In the genomic region with DNA sequence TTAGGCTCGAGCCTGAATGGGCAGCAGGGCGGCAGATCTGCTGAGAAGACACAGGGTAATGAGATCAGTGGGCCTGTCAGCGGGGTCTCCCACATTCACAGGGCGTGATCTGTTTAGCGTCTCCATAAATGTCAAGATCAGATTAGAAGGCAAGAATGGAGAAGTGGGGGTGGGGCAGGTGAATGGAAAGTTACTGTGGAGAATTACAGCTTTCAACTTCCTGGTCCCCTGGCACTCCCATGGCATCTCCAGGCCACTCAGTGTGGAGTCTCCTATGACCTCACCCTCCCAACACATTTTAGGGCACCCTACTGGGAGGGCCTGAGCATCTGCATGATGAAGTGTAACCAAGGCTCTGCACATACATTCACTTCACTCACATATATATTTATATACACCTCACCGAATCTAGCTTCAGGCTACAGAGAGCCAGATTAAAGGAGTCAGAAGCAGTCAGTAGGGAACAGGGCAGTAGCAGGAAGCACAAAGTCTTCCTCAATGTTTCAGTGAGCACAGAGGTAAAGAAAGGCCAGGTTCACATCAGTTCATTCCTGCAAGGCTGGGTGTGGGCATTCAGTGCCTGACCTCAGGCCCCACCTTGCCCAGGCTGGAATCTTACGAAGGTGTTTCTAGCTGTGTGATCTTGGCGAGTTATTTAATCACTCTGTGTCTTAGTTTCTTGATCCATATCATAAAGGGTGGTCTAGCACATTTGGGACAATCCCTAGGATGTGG, we compare ENCODE assay signal across 10 mouse cellular contexts. TPM values are rescaled to one million over a fixed set of nuclear protein-coding genes. Genes with fewer than 3 reads are reported as not detected.
DNase-seq lines count a peak whose midpoint lies in the region; ATAC-seq and TF ChIP-seq lines count a peak whose summit lies in the region.
"Had no signal": no experiment of that assay in that cellular context is flagged by ENCODE, and none has a peak within 500 bp of the region (broad histone marks: within the 10 kb centered on the region; RNA-seq: fewer than 3 reads in every experiment).

No protein-coding gene starts in this region.

- H3K4me1 ChIP-seq in hindbrain, embryonic 11.5 days (replicated peaks; ENCODE audit: control insufficient read depth, insufficient read depth, low read length): peaks cover 9% of the 10 kb centered on the region
- peaks cover 79% of the 10 kb centered on the region for H3K4me1 ChIP-seq in hindbrain, embryonic 10.5 days (replicated peaks)
- peaks cover 44% of the 10 kb centered on the region for H3K4me1 ChIP-seq in hindbrain, embryonic 12.5 days
- H3K4me1 ChIP-seq in thymus, adult 2 months (replicated peaks; ENCODE audit: control insufficient read depth, insufficient read depth, low read length): no peaks in the 10 kb centered on the region

- H3K36me3 ChIP-seq in hindbrain, embryonic 11.5 days (ENCODE audit: control insufficient read depth, insufficient read depth, low read length): no peaks in the 10 kb centered on the region
- 0 out of 2 replicates have a peak, but pooled peaks cover 3% of the 10 kb centered on the region for H3K36me3 ChIP-seq in hindbrain, embryonic 10.5 days
- peaks cover 10% of the 10 kb centered on the region; the same call in 1 of the 2 replicates for H3K36me3 ChIP-seq in hindbrain, embryonic 12.5 days
- no peaks in the 10 kb centered on the region for H3K36me3 ChIP-seq in thymus, adult 2 months (ENCODE audit: control insufficient read depth, insufficient read depth, low read length)

- no peak for ATAC-seq in hindbrain, embryonic 11.5 days (ENCODE audit: low FRiP score)
- no peak for ATAC-seq in hindbrain, embryonic 12.5 days (ENCODE audit: low FRiP score)
- no peak for ATAC-seq in cerebellum, adult (ENCODE audit: insufficient number of reproducible peaks, low FRiP score, low TSS enrichment)
- ATAC-seq: activated CD4-positive, CD25-positive, alpha-beta regulatory T cell, adult 4 months had no signal

- 0 out of 2 replicates have a peak, but pooled peaks cover 3% of the 10 kb centered on the region for H3K27me3 ChIP-seq in hindbrain, embryonic 11.5 days (ENCODE audit: control insufficient read depth, insufficient read depth, low read length)
- H3K27me3 ChIP-seq in hindbrain, embryonic 10.5 days (ENCODE audit: insufficient read depth, poor library complexity, severe bottlenecking): peaks cover 30% of the 10 kb centered on the region
- H3K27me3 ChIP-seq in hindbrain, embryonic 12.5 days: peaks cover 11% of the 10 kb centered on the region; the same call in 1 of the 2 replicates
- H3K27me3 ChIP-seq in thymus, adult 2 months (ENCODE audit: control insufficient read depth, insufficient read depth, low read length): peaks cover 11% of the 10 kb centered on the region; the same call in 1 of the 2 replicates

- WGBS in hindbrain, embryonic 11.5 days: 72% methylated on average over 8 of the region's 8 CpGs
- 75% methylated on average over 8 of the region's 8 CpGs for WGBS in hindbrain, embryonic 10.5 days
- 64% methylated on average over 8 of the region's 8 CpGs for WGBS in hindbrain, embryonic 12.5 days
- 65% methylated on average over 8 of the region's 8 CpGs for WGBS in thymus, adult 2 months

- TF ChIP-seq CTCF in thymus, adult 2 months (IDR thresholded peaks at IDR 0.05; ENCODE audit: borderline replicate concordance, control insufficient read depth, extremely low read depth, insufficient read depth, low read length, poor library complexity): no peak

- 0 out of 2 replicates have a peak overlapping the region, but pooled peaks have one; percentile 75 for H3K27ac ChIP-seq in hindbrain, embryonic 11.5 days (ENCODE audit: low read depth, low read length)
- no peak overlapping the region for H3K27ac ChIP-seq in hindbrain, embryonic 10.5 days
- H3K27ac ChIP-seq in hindbrain, embryonic 12.5 days: peak overlapping the region; percentile 93; the same call in 1 of the 2 replicates
- H3K27ac ChIP-seq in thymus, adult 2 months (ENCODE audit: control insufficient read depth, insufficient read depth, low read length): no peak overlapping the region

- no peak overlapping the region for H3K9ac ChIP-seq in hindbrain, embryonic 11.5 days (ENCODE audit: low read depth, low read length)
- H3K9ac ChIP-seq in hindbrain, embryonic 12.5 days: no peak overlapping the region

- DNase-seq in hindbrain, embryonic 11.5 days (ENCODE audit: low spot score): no peak
- DNase-seq in hindbrain, embryonic 10.5 days (ENCODE audit: low spot score): no peak
- DNase-seq in MN1 (ENCODE audit: low spot score): peak; percentile 86
- DNase-seq in kidney, postnatal 36 days: peak; percentile 38 to 54
- no peak for DNase-seq in thymus, adult 2 months
- DNase-seq in frontal cortex, postnatal 25 days (ENCODE audit: low spot score in 2 of 2): no peak
- DNase-seq: cerebellum, adult 11 months had no signal

- H3K4me3 ChIP-seq in hindbrain, embryonic 11.5 days (ENCODE audit: low read depth, low read length): no peak overlapping the region
- no peak overlapping the region for H3K4me3 ChIP-seq in hindbrain, embryonic 10.5 days
- H3K4me3 ChIP-seq in hindbrain, embryonic 12.5 days: no peak overlapping the region
- no peak overlapping the region for H3K4me3 ChIP-seq in thymus, adult 2 months (ENCODE audit: control insufficient read depth, insufficient read depth, low read length)

- H3K4me2 ChIP-seq in hindbrain, embryonic 11.5 days (replicated peaks; ENCODE audit: low read depth, low read length): no peak overlapping the region
- no peak overlapping the region for H3K4me2 ChIP-seq in hindbrain, embryonic 12.5 days (replicated peaks)

- no peak for TF ChIP-seq POLR2A in thymus, adult 2 months (IDR thresholded peaks at IDR 0.05; ENCODE audit: control insufficient read depth, extremely low read depth, insufficient read depth, low read length, poor library complexity)

- H3K9me3 ChIP-seq in hindbrain, embryonic 11.5 days (ENCODE audit: control insufficient read depth, low read length): no peaks in the 10 kb centered on the region
- H3K9me3 ChIP-seq in hindbrain, embryonic 10.5 days: no peaks in the 10 kb centered on the region
- no peaks in the 10 kb centered on the region for H3K9me3 ChIP-seq in hindbrain, embryonic 12.5 days (replicated peaks)

RNA-seq across cellular contexts. Expression of a gene that starts 1.6 kb away (rescaled TPM):
- polyA plus RNA-seq in hindbrain, embryonic 11.5 days (2014; fragmentation: Nextera tagmentation; extraction: Ambion mirVana): 164 and 210 TPM in 2 replicates
- polyA plus RNA-seq in hindbrain, embryonic 10.5 days (2016; fragmentation: Nextera tagmentation; extraction: Ambion mirVana): 69.3 and 136 TPM in 2 replicates
- 196 and 207 TPM in 2 replicates for polyA plus RNA-seq in hindbrain, embryonic 12.5 days (2016; fragmentation: Nextera tagmentation; extraction: Ambion mirVana)
- polyA plus RNA-seq in thymus, adult 2 months (2012; rRNA removed): 3.0 and 3.3 TPM in 2 replicates

RNA-seq across cellular contexts. Expression of a gene that starts 3.7 kb away (rescaled TPM):
- 15.5 and 19.7 TPM in 2 replicates for polyA plus RNA-seq in hindbrain, embryonic 11.5 days (2014; fragmentation: Nextera tagmentation; extraction: Ambion mirVana)
- polyA plus RNA-seq in hindbrain, embryonic 10.5 days (2016; fragmentation: Nextera tagmentation; extraction: Ambion mirVana): 6.5 and 19.3 TPM in 2 replicates
- polyA plus RNA-seq in hindbrain, embryonic 12.5 days (2016; fragmentation: Nextera tagmentation; extraction: Ambion mirVana): 18.7 and 19.3 TPM in 2 replicates
- 0.50 TPM in 1 of 2 replicates, not detected in the other for polyA plus RNA-seq in thymus, adult 2 months (2012; rRNA removed)

RNA-seq across cellular contexts. Expression of a gene that starts 32.8 kb away (rescaled TPM):
- 0.18 and 0.56 TPM in 2 replicates for polyA plus RNA-seq in hindbrain, embryonic 11.5 days (2014; fragmentation: Nextera tagmentation; extraction: Ambion mirVana)
- 0.26 and 0.98 TPM in 2 replicates for polyA plus RNA-seq in hindbrain, embryonic 10.5 days (2016; fragmentation: Nextera tagmentation; extraction: Ambion mirVana)
- polyA plus RNA-seq in hindbrain, embryonic 12.5 days (2016; fragmentation: Nextera tagmentation; extraction: Ambion mirVana): 0.77 and 1.0 TPM in 2 replicates
- 0.43 and 0.71 TPM in 2 replicates for polyA plus RNA-seq in thymus, adult 2 months (2012; rRNA removed)

RNA-seq across cellular contexts. Expression of a gene that starts 33.4 kb away (rescaled TPM):
- 70.5 and 72.1 TPM in 2 replicates for polyA plus RNA-seq in hindbrain, embryonic 11.5 days (2014; fragmentation: Nextera tagmentation; extraction: Ambion mirVana)
- polyA plus RNA-seq in hindbrain, embryonic 10.5 days (2016; fragmentation: Nextera tagmentation; extraction: Ambion mirVana): 71.3 and 73.4 TPM in 2 replicates
- 58.0 and 67.5 TPM in 2 replicates for polyA plus RNA-seq in hindbrain, embryonic 12.5 days (2016; fragmentation: Nextera tagmentation; extraction: Ambion mirVana)
- polyA plus RNA-seq in thymus, adult 2 months (2012; rRNA removed): 46.4 and 47.5 TPM in 2 replicates

Comparison
In these comparisons a context has a peak if more than half of its experiments do, and no peak if none do; other contexts are left out.
1. H3K27ac ChIP-seq: peak in hindbrain, embryonic 11.5 days (single experiment) and hindbrain, embryonic 12.5 days (single experiment); none in hindbrain, embryonic 10.5 days (single experiment) and thymus, adult 2 months (single experiment).
2. DNase-seq: peak in MN1 (single experiment) and kidney, postnatal 36 days (2 of 2); none in hindbrain, embryonic 11.5 days (single experiment), hindbrain, embryonic 10.5 days (single experiment), thymus, adult 2 months (single experiment) and frontal cortex, postnatal 25 days (0 of 2).
3. RNA of a gene that starts 1.6 kb away (polyA plus RNA-seq): 164 to 210 TPM in hindbrain, embryonic 11.5 days, 196 to 207 TPM in hindbrain, embryonic 12.5 days and 69.3 to 136 TPM in hindbrain, embryonic 10.5 days; 3.0 to 3.3 TPM in thymus, adult 2 months; every median in the first group is over 10 times any median in the second.